Mouse (Mus musculus): ENCODE data around the gene Prpsap2. TPM values are rescaled to one million over a fixed set of nuclear protein-coding genes. Genes with fewer than 3 reads are reported as not detected.

Prpsap2 gene
- polyA plus RNA-seq, 1 experiment from 2014 or later, result 33.1 TPM

Other genes starting within 250 kb of the Prpsap2 start
- gene Epn2, start 182.4 kb downstream of the Prpsap2 start, polyA plus RNA-seq (2014; fragmentation: Nextera tagmentation; extraction: Ambion mirVana), result 24.2 and 28.5 TPM in 2 replicates
- gene Grap, start 108.8 kb downstream of the Prpsap2 start, polyA plus RNA-seq (2014; fragmentation: Nextera tagmentation; extraction: Ambion mirVana), result 3.4 and 4.8 TPM in 2 replicates
- 0.76 and 0.84 TPM in 2 replicates for gene Fam83g, start 78.0 kb downstream of the Prpsap2 start, polyA plus RNA-seq (2014; fragmentation: Nextera tagmentation; extraction: Ambion mirVana)
- not detected in 2 replicates for gene Slc5a10, start 41.3 kb downstream of the Prpsap2 start, polyA plus RNA-seq (2014; fragmentation: Nextera tagmentation; extraction: Ambion mirVana)
- 20.6 and 21.8 TPM in 2 replicates for gene Ulk2, start 93.0 kb upstream of the Prpsap2 start, polyA plus RNA-seq (2014; fragmentation: Nextera tagmentation; extraction: Ambion mirVana)
- 15.5 and 16.7 TPM in 2 replicates for gene Akap10, start 168.2 kb upstream of the Prpsap2 start, polyA plus RNA-seq (2014; fragmentation: Nextera tagmentation; extraction: Ambion mirVana)
- gene Specc1, start 194.7 kb upstream of the Prpsap2 start, polyA plus RNA-seq (2014; fragmentation: Nextera tagmentation; extraction: Ambion mirVana), result 15.3 and 17.2 TPM in 2 replicates

Measured in embryonic facial prominence, embryonic 11.5 days (tissue).